Comparison of ENCODE assay signal across 8 mouse cellular contexts in the genomic region with DNA sequence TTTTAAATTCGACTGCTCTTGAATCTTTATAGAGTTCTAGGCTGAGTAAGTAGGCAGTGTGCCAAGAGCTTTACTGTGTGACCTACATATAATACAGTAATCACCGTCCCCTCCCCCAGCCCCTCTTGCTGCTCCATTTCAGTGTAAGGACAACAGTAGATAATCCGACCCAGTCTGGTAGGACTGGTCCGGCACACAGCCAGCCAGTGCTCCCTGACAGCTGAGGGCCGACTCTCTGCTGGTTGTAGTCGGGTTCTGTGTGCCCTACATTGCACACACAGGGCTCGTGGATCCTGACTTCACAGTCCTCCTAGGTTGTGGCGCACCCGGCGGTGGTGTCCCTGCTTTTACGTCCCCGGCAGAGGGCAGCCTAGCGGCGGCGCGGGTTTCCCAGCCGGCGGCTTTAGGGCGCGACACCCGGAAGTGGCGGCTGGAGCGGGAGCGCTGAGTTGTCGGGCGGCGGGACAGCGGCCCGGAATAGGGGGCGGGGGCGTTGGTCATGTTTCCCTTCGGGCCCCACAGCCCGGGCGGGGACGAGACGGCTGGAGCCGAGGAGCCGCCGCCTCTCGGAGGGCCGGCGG. TPM values are rescaled to one million over a fixed set of nuclear protein-coding genes. Genes with fewer than 3 reads are reported as not detected.
DNase-seq lines count a peak whose midpoint lies in the region; ATAC-seq and TF ChIP-seq lines count a peak whose summit lies in the region.

Gene Dcaf10 (plus strand): TSS at position 433 of the 581 bp plus-strand sequence.

- no peaks in the 10 kb centered on the region for H3K27me3 ChIP-seq in embryonic facial prominence, embryonic 13.5 days
- H3K27me3 ChIP-seq in kidney, adult 2 months (replicated peaks; ENCODE audit: control insufficient read depth, insufficient read depth, low read length), result no peaks in the 10 kb centered on the region
- no peaks in the 10 kb centered on the region; the same call in 1 of the 2 replicates for H3K27me3 ChIP-seq in limb, embryonic 12.5 days
- no peaks in the 10 kb centered on the region for H3K27me3 ChIP-seq in midbrain, embryonic 15.5 days (replicated peaks)
- no peaks in the 10 kb centered on the region for H3K27me3 ChIP-seq in spleen, adult 2 months (ENCODE audit: control insufficient read depth, insufficient read depth, low read length)

- H3K9ac ChIP-seq in embryonic facial prominence, embryonic 13.5 days, result peak within 1 kb of the TSS; percentile 97
- H3K9ac ChIP-seq in limb, embryonic 12.5 days (replicated peaks), result peak within 1 kb of the TSS; percentile 95
- peak within 1 kb of the TSS; percentile 85 for H3K9ac ChIP-seq in midbrain, embryonic 15.5 days

- peak; percentile 94 for DNase-seq in 3134 (ENCODE audit: extremely low read depth, insufficient read length, low spot score)
- DNase-seq in adrenal gland, postnatal 36 days, result peak; percentile 96 to 97
- DNase-seq in heart, adult 18-20 months, result peak; percentile 94 to 95
- DNase-seq in kidney, adult 2 months, result peak; percentile 95
- peak; percentile 71 to 87 for DNase-seq in spleen, adult 2 months (ENCODE audit: low read depth in 1 of 2, low spot score in 2 of 2)

- H3K4me3 ChIP-seq in embryonic facial prominence, embryonic 13.5 days, result peak within 1 kb of the TSS; percentile 97
- H3K4me3 ChIP-seq in kidney, adult 2 months (ENCODE audit: insufficient read depth, low read depth, low read length), result peak within 1 kb of the TSS; percentile 91
- H3K4me3 ChIP-seq in limb, embryonic 12.5 days (replicated peaks), result peak within 1 kb of the TSS; percentile 98
- H3K4me3 ChIP-seq in midbrain, embryonic 15.5 days, result peak within 1 kb of the TSS; percentile 71
- H3K4me3 ChIP-seq in spleen, adult 2 months (ENCODE audit: extremely low read depth, insufficient read depth, insufficient read length), result peak within 1 kb of the TSS; percentile 81

- 0 out of 2 replicates have a peak, but pooled peaks have one; percentile 30 for TF ChIP-seq CTCF in kidney, adult 2 months (conservative IDR thresholded peaks at IDR 0.05; ENCODE audit: insufficient read depth, insufficient read length, low read depth, low read length)
- TF ChIP-seq CTCF in spleen, adult 2 months (IDR thresholded peaks at IDR 0.05; ENCODE audit: extremely low read depth, insufficient read depth, insufficient read length, insufficient replicate concordance), result no peak

- TF ChIP-seq POLR2A in kidney, adult 2 months (IDR thresholded peaks at IDR 0.05; ENCODE audit: low read depth, low read length), result peak; percentile 47
- TF ChIP-seq POLR2A in spleen, adult 2 months (IDR thresholded peaks at IDR 0.05; ENCODE audit: low read depth, low read length), result 0 out of 2 replicates have a peak, but pooled peaks have one; percentile 28

- peak; percentile 88 for ATAC-seq in embryonic facial prominence, embryonic 13.5 days (ENCODE audit: insufficient number of reproducible peaks, insufficient read depth, low FRiP score, low TSS enrichment, low read depth)
- ATAC-seq in limb, embryonic 12.5 days (ENCODE audit: insufficient number of reproducible peaks, insufficient read depth, low FRiP score, low TSS enrichment, low read depth), result peak; percentile 89
- peak; percentile 95 for ATAC-seq in midbrain, embryonic 15.5 days (replicated peaks)

- H3K4me2 ChIP-seq in embryonic facial prominence, embryonic 13.5 days, result peak within 1 kb of the TSS; percentile 80
- peak within 1 kb of the TSS; percentile 83 for H3K4me2 ChIP-seq in limb, embryonic 12.5 days
- peak within 1 kb of the TSS; percentile 83 for H3K4me2 ChIP-seq in midbrain, embryonic 15.5 days

- peaks cover 19% of the 10 kb centered on the region for H3K4me1 ChIP-seq in embryonic facial prominence, embryonic 13.5 days
- H3K4me1 ChIP-seq in kidney, adult 2 months (ENCODE audit: control insufficient read depth, insufficient read depth, low read length), result peaks cover 10% of the 10 kb centered on the region; the same call in 1 of the 2 replicates
- H3K4me1 ChIP-seq in limb, embryonic 12.5 days (replicated peaks), result peaks cover 9% of the 10 kb centered on the region
- H3K4me1 ChIP-seq in midbrain, embryonic 15.5 days, result peaks cover 30% of the 10 kb centered on the region
- peaks cover 7% of the 10 kb centered on the region; the same call in 1 of the 2 replicates for H3K4me1 ChIP-seq in spleen, adult 2 months (ENCODE audit: control insufficient read depth, insufficient read depth, insufficient read length)

- peak within 1 kb of the TSS; percentile 97 for H3K27ac ChIP-seq in embryonic facial prominence, embryonic 13.5 days
- peak within 1 kb of the TSS; percentile 88 for H3K27ac ChIP-seq in kidney, adult 2 months (ENCODE audit: insufficient read depth, low read depth, low read length)
- H3K27ac ChIP-seq in limb, embryonic 12.5 days, result peak within 1 kb of the TSS; percentile 98
- H3K27ac ChIP-seq in midbrain, embryonic 15.5 days, result peak within 1 kb of the TSS; percentile 94
- H3K27ac ChIP-seq in spleen, adult 2 months (ENCODE audit: insufficient read depth, low read length), result peak within 1 kb of the TSS; percentile 67

- WGBS in embryonic facial prominence, embryonic 13.5 days, result under 1% methylated on average over 41 of the region's 42 CpGs
- WGBS in kidney, adult 2 months, result 1% methylated on average over 42 of the region's 42 CpGs
- 2% methylated on average over 31 of the region's 42 CpGs for WGBS in limb, embryonic 12.5 days
- under 1% methylated on average over 42 of the region's 42 CpGs for WGBS in midbrain, embryonic 15.5 days
- 2% methylated on average over 38 of the region's 42 CpGs for WGBS in spleen, adult 2 months

- H3K36me3 ChIP-seq in embryonic facial prominence, embryonic 13.5 days, result peaks cover 13% of the 10 kb centered on the region; the same call in 1 of the 2 replicates
- no peaks in the 10 kb centered on the region; the same call in 1 of the 2 replicates for H3K36me3 ChIP-seq in kidney, adult 2 months (ENCODE audit: control insufficient read depth, insufficient read depth, low read length)
- H3K36me3 ChIP-seq in limb, embryonic 12.5 days, result peaks cover 10% of the 10 kb centered on the region
- no peaks in the 10 kb centered on the region for H3K36me3 ChIP-seq in midbrain, embryonic 15.5 days (replicated peaks)
- H3K36me3 ChIP-seq in spleen, adult 2 months (ENCODE audit: control insufficient read depth, insufficient read depth, low read length), result no peaks in the 10 kb centered on the region

- no peaks in the 10 kb centered on the region for H3K9me3 ChIP-seq in embryonic facial prominence, embryonic 13.5 days
- H3K9me3 ChIP-seq in limb, embryonic 12.5 days, result no peaks in the 10 kb centered on the region
- H3K9me3 ChIP-seq in midbrain, embryonic 15.5 days, result no peaks in the 10 kb centered on the region

RNA-seq across cellular contexts. Expression of gene Dcaf10, which starts in this region (rescaled TPM):
- total RNA-seq in adrenal gland, postnatal 36 days (2021), result 10 to 100 TPM; 30.5 to 31.2 TPM
- 12.4 and 12.5 TPM in 2 replicates for polyA plus RNA-seq in embryonic facial prominence, embryonic 13.5 days (2015; fragmentation: Nextera tagmentation; extraction: Ambion mirVana)
- 10 to 100 TPM; 11.9 to 12.9 TPM for total RNA-seq in heart, adult 18-20 months (2021)
- 8.5 and 12.2 TPM in 2 replicates for polyA plus RNA-seq in kidney, adult 2 months (2012; rRNA removed)
- 19.9 and 20.4 TPM in 2 replicates for polyA plus RNA-seq in limb, embryonic 12.5 days (2016; fragmentation: Nextera tagmentation; extraction: Ambion mirVana)
- 8.4 and 8.7 TPM in 2 replicates for polyA plus RNA-seq in midbrain, embryonic 15.5 days (2015; fragmentation: Nextera tagmentation; extraction: Ambion mirVana)
- 9.6 and 15.8 TPM in 2 replicates for polyA plus RNA-seq in spleen, adult 2 months (2012; rRNA removed)

Comparison
In these comparisons a context has a peak if more than half of its experiments do, and no peak if none do; other contexts are left out.
1. Peak in every context shown above with its lines: DNase-seq, ATAC-seq, H3K4me3 ChIP-seq and H3K27ac ChIP-seq.